Mouse (Mus musculus) cortical plate, adult 2 months (tissue): ENCODE measurements around the gene Vps33b.

Experiments used
- CTCF ChIP-seq: fragments of 200-500 bp; IDR thresholded peaks from 2 replicates; pipeline ENCODE4 v1.5.1; 2011; ENCODE audit warnings: mild to moderate bottlenecking, control low read depth, low read length; ENCODE audit not compliant: insufficient read depth; ENCODE audit errors: extremely low read depth
- POLR2A ChIP-seq: fragments of 200-500 bp; IDR thresholded peaks from 2 replicates; pipeline ENCODE4 v1.6.1; 2011; ENCODE audit warnings: mild to moderate bottlenecking, low read length, control low read depth; ENCODE audit not compliant: insufficient read depth; ENCODE audit errors: extremely low read depth

- TF ChIP-seq POLR2A (no peak), CTCF (no peak)
Observed at GRCm38 (mm10) chr7:80233799-80234198, 35.6 kb upstream of the Vps33b start.
